Mouse (Mus musculus): ENCODE data around the gene Rbfox3.

- no peak for TF ChIP-seq CTCF (IDR thresholded peaks at IDR 0.05; ENCODE audit: low read depth, low read length)
- no peak for TF ChIP-seq GATA1 (IDR thresholded peaks at IDR 0.05; ENCODE audit: borderline replicate concordance, low read length)
Observed at GRCm38 (mm10) chr11:118550773-118551520, 360.4 kb downstream of the Rbfox3 start.

Data from G1E (cell line).